Mouse (Mus musculus) midbrain, embryonic 14.5 days (tissue): ENCODE data around the gene Cd44. TPM values are rescaled to one million over a fixed set of nuclear protein-coding genes. Genes with fewer than 3 reads are reported as not detected.

ENCODE experiments used
- ATAC-seq: fragments of 200-750 bp; cut with Nextera tagmentation; 2 replicates; pipeline ENCODE4 v1.8.0; 2017; ENCODE audit warnings: moderate number of reproducible peaks, moderate library complexity; ENCODE audit not compliant: low FRiP score, low TSS enrichment
- DNase-seq: peaks from one replicate; pipeline ENCODE4 v3.0.0-alpha.2; 2015
- H3K27ac ChIP-seq: fragments of 300-500 bp; sonication (generic); replicated peaks from 2 replicates; pipeline ENCODE4 v1.5.1; 2014; ENCODE audit warnings: mild to moderate bottlenecking, low read depth, low read length, moderate library complexity
- H3K27me3 ChIP-seq: fragments of 300-500 bp; sonication (generic); 2 replicates; pipeline ENCODE4 v1.6.1; 2014; ENCODE audit warnings: low read length, control low read depth, mixed read lengths; ENCODE audit not compliant: control insufficient read depth, insufficient read depth
- H3K36me3 ChIP-seq: fragments of 300-500 bp; sonication (generic); 2 replicates; pipeline ENCODE4 v1.6.1; 2014; ENCODE audit warnings: low read length, control low read depth; ENCODE audit not compliant: control insufficient read depth, insufficient read depth
- H3K4me1 ChIP-seq: fragments of 300-500 bp; sonication (generic); 2 replicates; pipeline ENCODE4 v1.6.1; 2014; ENCODE audit warnings: mild to moderate bottlenecking, antibody characterized with exemption, low read length, control low read depth; ENCODE audit not compliant: control insufficient read depth, insufficient read depth
- H3K4me2 ChIP-seq: fragments of 300-500 bp; sonication (generic); 2 replicates; pipeline ENCODE4 v1.6.1; 2014; ENCODE audit warnings: mild to moderate bottlenecking, low read length, moderate library complexity
- H3K4me3 ChIP-seq: fragments of 300-500 bp; sonication (generic); replicated peaks from 2 replicates; pipeline ENCODE4 v1.5.1; 2014; ENCODE audit warnings: low read depth, low read length
- H3K9ac ChIP-seq: fragments of 300-500 bp; sonication (generic); replicated peaks from 2 replicates; pipeline ENCODE4 v1.6.1; 2014; ENCODE audit warnings: mild to moderate bottlenecking, low read length, moderate library complexity
- H3K9me3 ChIP-seq: fragments of 300-500 bp; sonication (generic); 2 replicates; pipeline ENCODE4 v1.6.1; 2016; ENCODE audit warnings: low read length, control low read depth, mixed read lengths; ENCODE audit not compliant: control insufficient read depth
- WGBS: fragments of 180-500 bp; shearing (Covaris S2); extraction: QIAGEN DNeasy Blood & Tissue Kit; methylation state at CpG from one replicate; pipeline ENCODE4 v1.1.7; 2014; 5-methylcytosine and 5-hydroxymethylcytosine counted together
- polyA plus RNA-seq: library from polyadenylated mRNA; unstranded; fragments of >200 nt; fragmentation: Nextera tagmentation; extraction: Ambion mirVana; gene quantifications from 2 replicates; pipeline ENCODE4 v1.2.1, GENCODE M21; 2014

Gene Cd44
- polyA plus RNA-seq, 1 experiment from 2014 or later, result 3.1 TPM

- 76% methylated on average over 3 of the region's 3 CpGs for WGBS
- Histone ChIP-seq H3K4me1 (no peaks in the 10 kb centered on the region), H3K4me2 (no peak overlapping the region), H3K9ac (no peak overlapping the region), H3K36me3 (no peaks in the 10 kb centered on the region), H3K27ac (no peak overlapping the region), H3K9me3 (no peaks in the 10 kb centered on the region), H3K4me3 (no peak overlapping the region), H3K27me3 (no peaks in the 10 kb centered on the region)
- no peak for DNase-seq
- ATAC-seq, result no peak
Observed at GRCm38 (mm10) chr2:102923682-102924081, 22.2 kb upstream of the Cd44 start.

DNA sequence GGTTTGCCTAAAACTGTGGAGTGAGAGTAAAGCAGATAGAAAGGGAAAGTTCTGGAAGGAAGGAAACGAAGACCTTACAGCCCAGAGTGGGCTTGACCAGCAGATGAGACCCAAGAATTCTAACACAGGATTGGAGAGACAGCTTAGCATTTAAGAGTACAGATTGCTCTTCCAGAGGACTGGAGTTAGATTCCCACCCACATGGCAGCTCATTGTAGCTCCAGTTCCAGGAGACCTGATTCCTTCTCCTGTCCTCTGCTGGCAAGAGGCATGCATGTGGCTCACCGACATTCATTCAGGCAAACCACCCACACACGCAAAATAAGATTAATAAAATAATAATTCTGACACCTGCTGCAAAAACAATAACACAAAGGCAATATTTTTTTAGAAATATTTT is 20.6 kb upstream of the Cd44 start:
- H3K9ac ChIP-seq, result no peak overlapping the region
- no peaks in the 10 kb centered on the region for H3K36me3 ChIP-seq
- WGBS, result 93% methylated on average over 3 of the region's 3 CpGs
- H3K4me3 ChIP-seq, result no peak overlapping the region
- no peaks in the 10 kb centered on the region for H3K27me3 ChIP-seq
- DNase-seq, result no peak
- no peak overlapping the region for H3K4me2 ChIP-seq
- H3K27ac ChIP-seq, result no peak overlapping the region
- no peaks in the 10 kb centered on the region for H3K4me1 ChIP-seq
- no peak for ATAC-seq
- H3K9me3 ChIP-seq, result no peaks in the 10 kb centered on the region

DNA sequence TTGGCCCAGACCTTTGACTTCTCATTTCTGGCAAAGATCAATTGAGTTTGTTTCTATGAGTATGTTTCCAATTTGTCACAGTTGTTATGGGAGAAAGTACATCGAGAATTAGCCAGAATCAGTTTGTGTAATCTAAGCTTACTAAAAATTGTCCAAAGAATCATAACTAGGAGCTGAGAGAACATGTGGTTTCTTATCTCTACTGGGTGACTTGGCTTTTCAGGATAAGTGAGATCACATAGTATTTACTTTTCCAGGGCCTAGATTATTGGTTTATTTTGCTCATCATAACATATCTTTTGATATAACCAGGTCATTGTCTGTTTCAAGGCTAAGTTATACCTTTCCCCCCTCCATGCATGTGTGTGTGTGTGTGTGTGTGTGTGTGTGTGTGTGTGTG is 16.8 kb upstream of the Cd44 start:
- Histone ChIP-seq H3K9ac (no peak overlapping the region), H3K27ac (no peak overlapping the region), H3K27me3 (no peaks in the 10 kb centered on the region), H3K4me2 (no peak overlapping the region), H3K36me3 (no peaks in the 10 kb centered on the region), H3K4me3 (no peak overlapping the region), H3K9me3 (no peaks in the 10 kb centered on the region), H3K4me1 (no peaks in the 10 kb centered on the region)
- no peak for ATAC-seq
- no peak for DNase-seq
- 90% methylated on average over 1 of the region's 1 CpGs for WGBS

DNA sequence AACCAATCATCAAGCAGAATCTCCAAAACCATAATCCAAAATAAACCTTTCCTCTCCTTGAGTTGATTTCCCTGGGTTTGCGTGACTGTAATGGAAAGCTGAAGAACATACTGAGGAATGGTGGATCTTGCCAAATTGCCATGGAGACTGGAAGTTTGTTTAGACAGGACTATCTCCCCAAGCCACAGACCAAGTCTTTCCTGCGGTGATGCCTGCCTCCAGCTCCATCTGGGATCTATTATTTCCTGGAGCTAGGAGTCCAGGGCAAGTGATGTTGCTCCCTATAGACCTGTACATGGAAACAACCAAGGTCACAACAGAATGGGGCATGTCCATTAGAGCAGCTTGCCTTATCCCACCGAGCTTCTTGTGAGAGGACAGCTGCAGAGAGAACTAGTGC is 15.1 kb upstream of the Cd44 start:
- H3K36me3 ChIP-seq, result no peaks in the 10 kb centered on the region
- DNase-seq (no peak), ATAC-seq (no peak)
- no peak overlapping the region for H3K27ac ChIP-seq
- H3K4me1 ChIP-seq, result no peaks in the 10 kb centered on the region
- no peaks in the 10 kb centered on the region for H3K9me3 ChIP-seq
- 72% methylated on average over 3 of the region's 3 CpGs for WGBS
- no peak overlapping the region for H3K4me2 ChIP-seq
- H3K9ac ChIP-seq, result no peak overlapping the region
- no peak overlapping the region for H3K4me3 ChIP-seq
- no peaks in the 10 kb centered on the region for H3K27me3 ChIP-seq

DNA sequence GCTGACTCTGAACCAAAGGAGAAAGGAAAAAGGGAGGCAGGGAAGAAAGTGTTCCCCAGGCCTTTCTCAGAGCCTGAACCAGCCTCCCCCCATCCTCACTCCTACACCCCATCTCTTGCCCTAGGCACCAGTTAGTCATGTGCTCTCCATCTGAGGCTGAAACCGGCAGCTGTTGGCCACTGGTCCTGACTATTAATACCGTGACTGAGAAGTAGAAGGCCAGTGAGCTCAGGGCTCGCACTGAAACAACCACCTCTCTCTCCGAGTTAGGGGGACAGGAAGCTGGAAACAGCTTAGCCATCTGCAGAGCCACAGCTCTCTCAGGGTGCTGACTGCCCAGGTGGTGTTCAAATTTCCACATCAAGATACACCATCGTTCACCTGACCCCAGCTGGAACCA is 13.2 kb upstream of the Cd44 start:
- no peaks in the 10 kb centered on the region for H3K9me3 ChIP-seq
- H3K4me3 ChIP-seq, result no peak overlapping the region
- no peaks in the 10 kb centered on the region for H3K4me1 ChIP-seq
- WGBS, result 75% methylated on average over 5 of the region's 5 CpGs
- no peak overlapping the region for H3K27ac ChIP-seq
- ATAC-seq (no peak), DNase-seq (no peak)
- no peaks in the 10 kb centered on the region for H3K36me3 ChIP-seq
- H3K4me2 ChIP-seq, result no peak overlapping the region
- H3K9ac ChIP-seq, result no peak overlapping the region
- no peaks in the 10 kb centered on the region for H3K27me3 ChIP-seq

DNA sequence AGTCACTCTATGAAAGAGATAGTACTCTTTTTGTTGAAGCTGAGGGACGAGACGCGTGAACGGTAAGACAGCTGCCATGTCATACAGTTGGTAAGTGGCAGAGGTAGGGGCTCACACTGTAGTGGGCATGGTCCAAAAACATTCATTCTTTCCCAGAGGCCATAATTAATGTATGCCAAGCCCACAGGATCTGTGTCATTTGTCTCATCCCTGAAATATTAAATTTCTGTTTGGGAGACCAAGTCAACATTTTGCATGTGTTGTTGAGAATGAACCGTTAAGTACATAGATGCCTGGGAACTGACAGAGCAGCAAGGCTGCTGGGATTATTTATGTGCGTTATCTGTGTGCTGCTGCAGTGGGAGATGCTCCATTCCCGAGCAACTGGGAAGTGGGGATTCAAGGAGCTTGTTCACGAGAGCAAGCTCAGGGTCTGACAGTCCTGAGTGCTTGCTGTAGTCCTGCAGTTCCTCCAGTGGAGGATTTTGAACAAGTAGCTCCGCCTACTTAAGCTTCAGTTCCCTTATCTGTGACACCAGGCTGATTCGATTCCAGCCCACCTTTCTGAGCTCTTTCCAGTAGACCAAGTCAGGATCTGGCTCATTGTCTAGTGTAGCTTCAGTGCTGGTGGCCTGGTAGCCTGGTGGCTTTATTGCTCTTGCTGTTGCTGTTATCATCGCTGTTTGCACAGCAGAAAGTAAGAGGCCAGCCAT is 12.5 kb upstream of the Cd44 start:
- Histone ChIP-seq H3K36me3 (no peaks in the 10 kb centered on the region), H3K27ac (no peak overlapping the region), H3K9me3 (no peaks in the 10 kb centered on the region), H3K27me3 (no peaks in the 10 kb centered on the region), H3K4me2 (no peak overlapping the region), H3K4me1 (no peaks in the 10 kb centered on the region), H3K9ac (no peak overlapping the region), H3K4me3 (no peak overlapping the region)
- DNase-seq (no peak), ATAC-seq (no peak)
- 78% methylated on average over 11 of the region's 11 CpGs for WGBS

- Histone ChIP-seq H3K4me2 (no peak overlapping the region), H3K27me3 (no peaks in the 10 kb centered on the region), H3K9ac (no peak overlapping the region), H3K4me3 (no peak overlapping the region), H3K4me1 (no peaks in the 10 kb centered on the region), H3K36me3 (no peaks in the 10 kb centered on the region), H3K9me3 (no peaks in the 10 kb centered on the region), H3K27ac (no peak overlapping the region)
- WGBS, result 79% methylated on average over 2 of the region's 2 CpGs
- ATAC-seq (no peak), DNase-seq (no peak)
Observed at GRCm38 (mm10) chr2:102912951-102913350, 11.5 kb upstream of the Cd44 start.

DNA sequence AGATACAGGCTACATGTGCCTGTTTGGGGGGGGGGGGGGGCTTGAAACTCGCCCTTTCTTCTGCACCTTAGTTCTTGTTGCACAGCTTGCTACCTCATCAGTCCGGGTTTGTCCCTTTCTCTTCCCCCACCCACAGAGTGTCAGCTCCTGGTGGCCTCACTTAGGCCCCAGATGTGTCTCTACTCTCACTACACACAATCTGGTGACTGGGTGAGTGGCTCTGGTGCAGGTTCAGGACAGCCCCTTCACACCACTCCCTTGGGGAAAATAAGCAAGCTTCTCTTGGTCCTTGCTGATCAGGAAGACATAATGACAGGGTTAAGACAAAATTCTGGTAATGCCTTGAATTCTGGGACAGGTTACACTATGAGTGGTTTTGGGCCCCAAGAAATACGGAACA is 11.0 kb upstream of the Cd44 start:
- WGBS, result 75% methylated on average over 3 of the region's 3 CpGs
- Histone ChIP-seq H3K4me1 (no peaks in the 10 kb centered on the region), H3K27me3 (no peaks in the 10 kb centered on the region), H3K4me2 (no peak overlapping the region), H3K9ac (no peak overlapping the region), H3K4me3 (no peak overlapping the region), H3K36me3 (no peaks in the 10 kb centered on the region), H3K27ac (no peak overlapping the region), H3K9me3 (no peaks in the 10 kb centered on the region)
- DNase-seq (no peak), ATAC-seq (no peak)

- Histone ChIP-seq H3K4me1 (no peaks in the 10 kb centered on the region), H3K4me3 (no peak overlapping the region), H3K9me3 (no peaks in the 10 kb centered on the region), H3K4me2 (no peak overlapping the region), H3K27ac (no peak overlapping the region), H3K36me3 (no peaks in the 10 kb centered on the region), H3K27me3 (no peaks in the 10 kb centered on the region), H3K9ac (no peak overlapping the region)
- WGBS, result 86% methylated on average over 1 of the region's 1 CpGs
- DNase-seq (no peak), ATAC-seq (no peak)
Observed at GRCm38 (mm10) chr2:102909403-102909802, 7.9 kb upstream of the Cd44 start.
